Mouse (Mus musculus) cerebellum, adult 2 months (tissue): ENCODE measurements around the gene Snx22. TPM values are rescaled to one million over a fixed set of nuclear protein-coding genes. Genes with fewer than 3 reads are reported as not detected.

Experiments
- DNase-seq, 2 experiments: peaks; one replicate each; pipeline ENCODE4 v3.0.0; 2021
- H3K27ac ChIP-seq: fragments of 200-500 bp; 2 replicates; pipeline ENCODE4 v1.5.1; 2012; ENCODE audit warnings: low read length, control low read depth, inconsistent platforms; ENCODE audit not compliant: insufficient read depth
- H3K27me3 ChIP-seq: fragments of 200-500 bp; 2 replicates; pipeline ENCODE4 v1.6.1; 2012; ENCODE audit warnings: inconsistent platforms, mild to moderate bottlenecking, low read length, moderate library complexity; ENCODE audit not compliant: control insufficient read depth, insufficient read depth
- H3K4me1 ChIP-seq: fragments of 200-500 bp; 2 replicates; pipeline ENCODE4 v1.6.1; 2011; ENCODE audit warnings: low read length; ENCODE audit not compliant: control insufficient read depth, insufficient read depth
- H3K4me3 ChIP-seq: fragments of 200-500 bp; replicated peaks from 2 replicates; pipeline ENCODE3; 2011; ENCODE audit warnings: mild to moderate bottlenecking, low read depth, low read length, control low read depth; ENCODE audit not compliant: insufficient read depth
- CTCF ChIP-seq: fragments of 200-500 bp; IDR thresholded peaks from 2 replicates; pipeline ENCODE4 v1.5.1; 2011; ENCODE audit warnings: low read depth, mild to moderate bottlenecking, control low read depth, low read length, moderate library complexity, borderline replicate concordance; ENCODE audit not compliant: insufficient read depth
- POLR2A ChIP-seq: fragments of 200-500 bp; IDR thresholded peaks from 2 replicates; pipeline ENCODE4 v1.6.1; 2011; ENCODE audit warnings: low read length, control low read depth, borderline replicate concordance; ENCODE audit not compliant: insufficient read depth
- polyA plus RNA-seq: library from polyadenylated mRNA; depleted of rRNA; stranded (reverse); fragments of >200 nt; gene quantifications from 2 replicates; pipeline ENCODE4 v1.2.3, GENCODE M21; 2012; rRNA removed

Gene Snx22
- polyA plus RNA-seq, 1 experiment, result 9.7 TPM

DNA sequence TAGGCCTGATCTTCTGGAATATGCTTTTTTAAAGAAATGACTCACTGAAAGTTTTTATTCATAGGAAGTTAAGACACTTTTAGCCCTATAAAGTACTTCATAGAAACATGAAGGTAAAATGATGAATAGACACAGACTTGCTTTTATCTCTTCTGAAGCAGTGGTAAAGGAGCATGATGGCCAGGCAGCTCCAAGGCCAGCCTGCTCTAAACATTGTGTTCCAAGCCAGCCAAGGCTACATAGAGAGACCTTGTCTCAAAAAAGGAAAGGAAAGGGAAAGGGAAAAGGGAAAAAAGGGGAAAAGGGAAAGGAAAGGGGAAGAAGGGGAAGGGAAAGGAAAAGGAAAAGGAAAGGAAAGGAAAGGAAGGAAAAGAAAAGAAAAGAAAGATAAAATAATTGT, 48.9 kb downstream of the Snx22 start:
- DNase-seq, result no peak
- Histone ChIP-seq H3K4me3 (no peak overlapping the region), H3K4me1 (no peaks in the 10 kb centered on the region), H3K27ac (no peak overlapping the region), H3K27me3 (no peaks in the 10 kb centered on the region; the same call in 1 of the 2 replicates)
- TF ChIP-seq POLR2A (no peak), CTCF (no peak)

Other genes starting within 250 kb of the Snx22 start
- gene Zfp609, start 242.2 kb downstream of the Snx22 start, polyA plus RNA-seq, result 19.2 and 23.2 TPM in 2 replicates
- gene Pclaf, start 179.5 kb downstream of the Snx22 start, polyA plus RNA-seq, result 0.13 and 0.29 TPM in 2 replicates
- 20.4 and 24.5 TPM in 2 replicates for gene Trip4, start 160.9 kb downstream of the Snx22 start, polyA plus RNA-seq
- gene Csnk1g1, start 160.8 kb downstream of the Snx22 start, polyA plus RNA-seq, result 21.9 and 25.4 TPM in 2 replicates
- gene Ppib, start 9.5 kb downstream of the Snx22 start, polyA plus RNA-seq, result 223 and 230 TPM in 2 replicates
- 111 and 121 TPM in 2 replicates for gene Snx1, start 56.9 kb upstream of the Snx22 start, polyA plus RNA-seq
- gene Ciao2a, start 56.9 kb upstream of the Snx22 start, polyA plus RNA-seq, result 24.3 and 25.9 TPM in 2 replicates
- 3.6 and 3.8 TPM in 2 replicates for gene Dapk2, start 88.5 kb upstream of the Snx22 start, polyA plus RNA-seq